Mouse (Mus musculus) bone marrow macrophage, adult 2 months (primary cell): Measurements from ENCODE around the gene Gm21962.

Experiments used
- CTCF ChIP-seq: IDR thresholded peaks from 2 replicates; pipeline ENCODE4 v1.5.1; 2012; ENCODE audit warnings: low read depth, mild to moderate bottlenecking, low read length, moderate library complexity
- POLR2A ChIP-seq: IDR thresholded peaks from 2 replicates; pipeline ENCODE4 v1.6.1; 2012; ENCODE audit warnings: mild to moderate bottlenecking, low read depth, low read length, borderline replicate concordance

DNA sequence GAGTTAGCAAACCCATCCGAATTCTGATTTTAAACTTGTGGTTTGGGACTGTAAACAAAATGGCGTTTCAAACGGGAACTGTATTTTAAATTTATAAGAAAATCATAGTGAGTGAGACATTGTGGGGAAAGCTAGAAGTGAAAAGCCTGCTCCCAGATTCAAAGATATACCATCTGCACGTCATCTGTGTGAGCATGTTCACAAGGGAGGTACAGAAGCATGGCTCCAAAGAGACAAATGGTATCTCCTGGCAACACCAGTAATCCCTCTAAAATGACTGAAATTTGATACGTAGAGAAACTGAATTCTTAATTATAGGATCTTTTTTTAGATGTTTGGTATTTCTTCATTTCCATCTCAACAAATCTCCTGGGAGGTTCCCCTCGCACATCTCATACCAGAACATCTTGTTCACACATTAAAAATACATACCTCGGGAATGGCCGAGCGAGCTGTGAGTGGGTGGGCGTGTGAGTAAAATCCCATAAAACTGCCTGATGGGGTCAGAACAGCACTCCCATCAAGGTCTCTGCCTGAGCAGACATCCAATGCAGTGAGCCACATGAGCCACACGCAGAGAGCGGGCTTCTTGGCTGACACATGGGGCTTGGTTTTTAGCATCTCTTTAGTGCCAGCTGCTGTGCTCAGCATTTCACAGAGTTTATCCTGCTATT is 23.8 kb upstream of the Gm21962 start:
- no peak for TF ChIP-seq CTCF
- TF ChIP-seq POLR2A: no peak
